9 mouse cellular contexts compared by ENCODE assay signal in the genomic region with DNA sequence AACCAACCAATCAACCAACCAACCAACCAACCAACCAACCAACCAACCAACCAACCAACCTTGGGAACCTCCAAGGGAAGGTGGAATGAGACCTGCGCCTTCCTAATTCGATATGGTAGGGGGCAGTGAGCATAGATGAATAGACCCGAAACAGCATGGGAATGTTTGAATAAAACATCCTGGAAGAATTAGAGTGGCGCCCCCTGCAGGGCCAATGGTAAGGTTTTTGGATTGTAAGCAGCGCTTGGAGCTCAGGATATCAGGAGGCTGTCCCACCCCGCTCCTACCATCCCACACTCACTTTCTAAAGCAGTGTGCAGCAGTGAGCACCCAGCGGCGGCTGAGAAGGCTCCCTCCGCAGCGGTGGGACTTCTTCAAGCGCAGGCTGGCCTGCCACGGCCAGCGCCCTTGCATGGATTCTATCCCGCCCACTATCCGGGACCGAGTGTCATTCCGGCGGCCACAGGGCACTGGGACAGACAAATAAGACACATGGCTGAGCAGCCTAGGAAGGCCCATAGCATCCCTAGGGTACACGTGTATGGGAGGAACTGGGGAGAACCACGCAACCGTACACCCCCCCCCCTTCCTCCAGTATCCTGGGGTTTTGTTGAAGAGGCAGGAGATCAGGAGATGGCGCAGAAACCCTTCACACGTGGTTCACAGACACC. TPM values are rescaled to one million over a fixed set of nuclear protein-coding genes. Genes with fewer than 3 reads are reported as not detected.
A peak's percentile ranks its signal among the peaks of the same experiment; 100 is the strongest.
DNase-seq lines count a peak whose midpoint lies in the region; ATAC-seq and TF ChIP-seq lines count a peak whose summit lies in the region.
"Had no signal": no experiment of that assay in that cellular context is flagged by ENCODE, and none has a peak within 500 bp of the region (broad histone marks: within the 10 kb centered on the region; RNA-seq: fewer than 3 reads in every experiment).

No protein-coding gene starts in this region.

- no peaks in the 10 kb centered on the region for H3K36me3 ChIP-seq in heart, embryonic 15.5 days
- no peaks in the 10 kb centered on the region for H3K36me3 ChIP-seq in intestine, postnatal 0 days (ENCODE audit: control insufficient read depth, insufficient read depth)
- H3K36me3 ChIP-seq in midbrain, postnatal 0 days (ENCODE audit: insufficient read depth, low read length) = no peaks in the 10 kb centered on the region

- H3K4me3 ChIP-seq in heart, embryonic 15.5 days = 0 out of 2 replicates have a peak overlapping the region, but pooled peaks have one; percentile 0
- H3K4me3 ChIP-seq in bone marrow, adult 2 months (replicated peaks; ENCODE audit: control insufficient read depth, low read depth, low read length) = no peak overlapping the region
- H3K4me3 ChIP-seq in intestine, postnatal 0 days (ENCODE audit: low read depth, low read length) = no peak overlapping the region
- no peak overlapping the region for H3K4me3 ChIP-seq in midbrain, postnatal 0 days (ENCODE audit: low read depth, low read length)

- WGBS in heart, embryonic 15.5 days = 43% methylated on average over 23 of the region's 23 CpGs
- 75% methylated on average over 23 of the region's 23 CpGs for WGBS in bone marrow, adult 2 months
- WGBS in intestine, postnatal 0 days = 55% methylated on average over 23 of the region's 23 CpGs
- WGBS in midbrain, postnatal 0 days = 48% methylated on average over 23 of the region's 23 CpGs

- no peak for TF ChIP-seq POLR2A in bone marrow, adult 2 months (IDR thresholded peaks at IDR 0.05; ENCODE audit: borderline replicate concordance, control insufficient read depth, low read depth, low read length)

- H3K9ac ChIP-seq in heart, embryonic 15.5 days = no peak overlapping the region
- no peak overlapping the region for H3K9ac ChIP-seq in intestine, postnatal 0 days (ENCODE audit: low read depth, low read length)
- H3K9ac ChIP-seq in midbrain, postnatal 0 days (replicated peaks; ENCODE audit: low read length, poor library complexity, severe bottlenecking) = no peak overlapping the region

- no peak for DNase-seq in heart, postnatal 14 days
- DNase-seq in midbrain, postnatal 0 days (ENCODE audit: low spot score) = no peak
- DNase-seq in right cerebral cortex, adult 2 months (ENCODE audit: low spot score in 2 of 2) = no peak
- no peak for DNase-seq in ovary, postnatal 14 days (ENCODE audit: low spot score)
- no peak for DNase-seq in ovary, postnatal 36 days (ENCODE audit: low spot score)

- no peak overlapping the region for H3K27ac ChIP-seq in heart, embryonic 15.5 days
- H3K27ac ChIP-seq in bone marrow, adult 2 months (ENCODE audit: control insufficient read depth, insufficient read depth, low read depth, low read length, poor library complexity) = no peak overlapping the region
- no peak overlapping the region for H3K27ac ChIP-seq in intestine, postnatal 0 days (ENCODE audit: low read depth, low read length)
- H3K27ac ChIP-seq in midbrain, postnatal 0 days (ENCODE audit: low read depth, low read length) = no peak overlapping the region
- H3K27ac ChIP-seq: macrophage had no signal

- H3K4me2 ChIP-seq in heart, embryonic 15.5 days = 0 out of 2 replicates have a peak overlapping the region, but pooled peaks have one; percentile 42
- peak overlapping the region; percentile 43 for H3K4me2 ChIP-seq in intestine, postnatal 0 days (replicated peaks; ENCODE audit: low read depth)
- no peak overlapping the region for H3K4me2 ChIP-seq in midbrain, postnatal 0 days (ENCODE audit: low read depth, low read length, poor library complexity, severe bottlenecking)

- peaks cover 13% of the 10 kb centered on the region for H3K27me3 ChIP-seq in heart, embryonic 15.5 days
- no peaks in the 10 kb centered on the region for H3K27me3 ChIP-seq in intestine, postnatal 0 days (replicated peaks; ENCODE audit: control insufficient read depth, insufficient read depth, low read length)
- no peaks in the 10 kb centered on the region for H3K27me3 ChIP-seq in midbrain, postnatal 0 days (ENCODE audit: insufficient read depth, low read length)

- H3K9me3 ChIP-seq in heart, embryonic 15.5 days (replicated peaks) = no peaks in the 10 kb centered on the region
- H3K9me3 ChIP-seq in intestine, postnatal 0 days (ENCODE audit: control insufficient read depth) = no peaks in the 10 kb centered on the region
- H3K9me3 ChIP-seq in midbrain, postnatal 0 days (ENCODE audit: low read length) = no peaks in the 10 kb centered on the region

- peak; percentile 21; the same call in 1 of the 2 replicates for TF ChIP-seq CTCF in bone marrow, adult 2 months (IDR thresholded peaks at IDR 0.05; ENCODE audit: control insufficient read depth, insufficient read depth, low read length)
- peak; percentile 52 for TF ChIP-seq CTCF in intestine, postnatal 0 days (IDR thresholded peaks at IDR 0.05; ENCODE audit: low read depth)
- TF ChIP-seq CTCF in midbrain, postnatal 0 days (IDR thresholded peaks at IDR 0.05) = peak; percentile 27; the same call in 1 of the 2 replicates

- 0 out of 2 replicates have a peak, but pooled peaks cover 2% of the 10 kb centered on the region for H3K4me1 ChIP-seq in heart, embryonic 15.5 days (replicated peaks)
- H3K4me1 ChIP-seq in bone marrow, adult 2 months (ENCODE audit: control insufficient read depth, insufficient read depth, low read length) = no peaks in the 10 kb centered on the region; the same call in 1 of the 2 replicates
- no peaks in the 10 kb centered on the region for H3K4me1 ChIP-seq in intestine, postnatal 0 days (replicated peaks; ENCODE audit: control insufficient read depth, insufficient read depth, low read length)
- H3K4me1 ChIP-seq in midbrain, postnatal 0 days (ENCODE audit: insufficient read depth, low read length) = no peaks in the 10 kb centered on the region

- intact Hi-C loops in heart, postnatal 14 days (cut with DNase I) = loop anchor here (5.0 kb wide), 1 partner anchor 71 kb away; a partner anchor contains a TSS

- no peak for ATAC-seq in heart, embryonic 15.5 days (replicated peaks; ENCODE audit: insufficient number of reproducible peaks, insufficient read depth, low FRiP score, low read depth)
- no peak for ATAC-seq in intestine, postnatal 0 days
- ATAC-seq in midbrain, postnatal 0 days (ENCODE audit: low FRiP score) = no peak

RNA-seq across cellular contexts. Expression of a gene that starts 0.4 kb away (rescaled TPM):
- polyA plus RNA-seq in heart, embryonic 15.5 days (2015; fragmentation: Nextera tagmentation; extraction: Ambion mirVana) = not detected in 2 replicates
- total RNA-seq in heart, postnatal 14 days (2021) = not detected
- polyA plus RNA-seq in bone marrow, adult 2 months (2011; ENCODE audit: insufficient read depth, insufficient read length, low replicate concordance, missing spikeins) = not detected in 2 replicates
- polyA plus RNA-seq in intestine, postnatal 0 days (2015; fragmentation: Nextera tagmentation; extraction: Ambion mirVana) = 16.2 and 23.1 TPM in 2 replicates
- total RNA-seq in midbrain, postnatal 0 days (2014; rRNA removed) = not detected in 2 replicates
- 0.23 and 0.60 TPM in 2 replicates for polyA plus RNA-seq in midbrain, postnatal 0 days (2015; fragmentation: Nextera tagmentation; extraction: Ambion mirVana)
- polyA plus RNA-seq: macrophage had no signal

RNA-seq across cellular contexts. Expression of a gene that starts 0.7 kb away (rescaled TPM):
- polyA plus RNA-seq in heart, embryonic 15.5 days (2015; fragmentation: Nextera tagmentation; extraction: Ambion mirVana) = 0.06 and 0.33 TPM in 2 replicates
- total RNA-seq in heart, postnatal 14 days (2021) = not detected
- not detected in 2 replicates for polyA plus RNA-seq in bone marrow, adult 2 months (2011; ENCODE audit: insufficient read depth, insufficient read length, low replicate concordance, missing spikeins)
- polyA plus RNA-seq in intestine, postnatal 0 days (2015; fragmentation: Nextera tagmentation; extraction: Ambion mirVana) = 5.2 and 6.2 TPM in 2 replicates
- 0.11 and 1.8 TPM in 2 replicates for total RNA-seq in midbrain, postnatal 0 days (2014; rRNA removed)
- 1.3 and 2.2 TPM in 2 replicates for polyA plus RNA-seq in midbrain, postnatal 0 days (2015; fragmentation: Nextera tagmentation; extraction: Ambion mirVana)
- polyA plus RNA-seq: macrophage had no signal

RNA-seq across cellular contexts. Expression of a gene that starts 7.4 kb away (rescaled TPM):
- 0.13 TPM in 1 of 2 replicates, not detected in the other for polyA plus RNA-seq in heart, embryonic 15.5 days (2015; fragmentation: Nextera tagmentation; extraction: Ambion mirVana)
- total RNA-seq in heart, postnatal 14 days (2021) = not detected
- polyA plus RNA-seq in bone marrow, adult 2 months (2011; ENCODE audit: insufficient read depth, insufficient read length, low replicate concordance, missing spikeins) = not detected in 2 replicates
- polyA plus RNA-seq in intestine, postnatal 0 days (2015; fragmentation: Nextera tagmentation; extraction: Ambion mirVana) = not detected in 2 replicates
- not detected in 2 replicates for total RNA-seq in midbrain, postnatal 0 days (2014; rRNA removed)
- polyA plus RNA-seq in midbrain, postnatal 0 days (2015; fragmentation: Nextera tagmentation; extraction: Ambion mirVana) = 0.17 TPM in 1 of 2 replicates, not detected in the other
- polyA plus RNA-seq: macrophage had no signal

RNA-seq across cellular contexts. Expression of a gene that starts 14.3 kb away (rescaled TPM):
- 782 and 921 TPM in 2 replicates for polyA plus RNA-seq in heart, embryonic 15.5 days (2015; fragmentation: Nextera tagmentation; extraction: Ambion mirVana)
- total RNA-seq in heart, postnatal 14 days (2021) = 100 to 1,000 TPM; 339 to 355 TPM
- polyA plus RNA-seq in bone marrow, adult 2 months (2011; ENCODE audit: insufficient read depth, insufficient read length, low replicate concordance, missing spikeins) = 185 and 239 TPM in 2 replicates
- polyA plus RNA-seq in intestine, postnatal 0 days (2015; fragmentation: Nextera tagmentation; extraction: Ambion mirVana) = 994 and 1,025 TPM in 2 replicates
- 1,027 and 1,129 TPM in 2 replicates for total RNA-seq in midbrain, postnatal 0 days (2014; rRNA removed)
- polyA plus RNA-seq in midbrain, postnatal 0 days (2015; fragmentation: Nextera tagmentation; extraction: Ambion mirVana) = 1,525 and 1,526 TPM in 2 replicates

RNA-seq across cellular contexts. Expression of a gene that starts 24.6 kb away (rescaled TPM):
- not detected in 2 replicates for polyA plus RNA-seq in heart, embryonic 15.5 days (2015; fragmentation: Nextera tagmentation; extraction: Ambion mirVana)
- not detected for total RNA-seq in heart, postnatal 14 days (2021)
- not detected in 2 replicates for polyA plus RNA-seq in bone marrow, adult 2 months (2011; ENCODE audit: insufficient read depth, insufficient read length, low replicate concordance, missing spikeins)
- polyA plus RNA-seq in intestine, postnatal 0 days (2015; fragmentation: Nextera tagmentation; extraction: Ambion mirVana) = not detected in 2 replicates
- total RNA-seq in midbrain, postnatal 0 days (2014; rRNA removed) = not detected in 2 replicates
- not detected in 2 replicates for polyA plus RNA-seq in midbrain, postnatal 0 days (2015; fragmentation: Nextera tagmentation; extraction: Ambion mirVana)
- polyA plus RNA-seq: macrophage had no signal

Comparison
In these comparisons a context has a peak if more than half of its experiments do, and no peak if none do; other contexts are left out.
1. RNA of a gene that starts 0.4 kb away (polyA plus RNA-seq): 16.2 to 23.1 TPM in intestine, postnatal 0 days; 0.23 to 0.60 TPM in midbrain, postnatal 0 days, not detected in heart, embryonic 15.5 days and not detected in bone marrow, adult 2 months; every median in the first group is over 10 times any median in the second.
2. Peak in every context shown above with its lines, with median percentiles within 50 percentile points of each other: CTCF ChIP-seq.